Mouse (Mus musculus) E14TG2a.4 (cell line): Measurements from ENCODE around the gene Dscam.

Experiments used
- CTCF ChIP-seq: conservative IDR thresholded peaks from 2 replicates; pipeline ENCODE4 v1.5.1; 2014; ENCODE audit warnings: low read length
- NANOG ChIP-seq: IDR thresholded peaks from 2 replicates; pipeline ENCODE4 v1.6.1; 2014; ENCODE audit warnings: borderline replicate concordance, low read length, mixed read lengths

GRCm38 (mm10) chr16:97072624-97073023 is 97.9 kb downstream of the Dscam start:
- TF ChIP-seq CTCF, result no peak
- TF ChIP-seq NANOG, result no peak
